Mouse (Mus musculus) adrenal gland, postnatal 36 days (tissue): ENCODE measurements around the gene Rpl21. TPM values are rescaled to one million over a fixed set of nuclear protein-coding genes. Genes with fewer than 3 reads are reported as not detected.

Experiments
- DNase-seq, 2 experiments: peaks; one replicate each; pipeline ENCODE4 v3.0.0; 2021; ENCODE audit warnings: mixed read lengths in 1 of 2
- total RNA-seq, 2 experiments: library from RNA; stranded (reverse); gene quantifications; 2 replicates each; pipeline ENCODE4 v1.2.3; 2021

Gene Rpl21
- total RNA-seq, 2 experiments from 2014 or later = 271 to 290 TPM

DNA sequence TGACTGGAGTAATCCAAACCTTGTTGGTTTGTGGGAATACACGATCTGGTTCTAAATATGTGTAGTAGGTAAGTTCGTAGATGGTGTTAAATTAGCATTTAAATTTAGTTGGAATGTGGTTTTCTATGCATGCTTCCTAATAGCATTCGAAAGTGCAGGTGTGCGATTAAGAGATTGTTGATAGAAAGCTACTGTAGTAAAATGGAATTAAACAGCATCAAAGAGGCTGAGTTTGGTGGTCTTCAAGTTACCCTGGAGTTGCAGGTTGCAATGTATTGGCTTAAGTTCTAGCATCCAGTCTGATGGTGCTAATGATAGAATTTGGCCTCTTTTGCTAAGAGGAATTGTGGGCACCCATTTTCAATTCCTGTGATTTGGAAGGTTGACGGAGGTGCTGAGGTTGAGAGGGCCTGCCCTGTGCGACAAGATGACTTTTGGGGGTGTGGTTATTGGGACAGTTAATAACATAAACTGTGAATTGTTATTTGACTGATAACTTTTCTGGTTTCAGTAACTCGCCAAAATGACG is 1.0 kb downstream of the Rpl21 start:
- DNase-seq = no peak

DNA sequence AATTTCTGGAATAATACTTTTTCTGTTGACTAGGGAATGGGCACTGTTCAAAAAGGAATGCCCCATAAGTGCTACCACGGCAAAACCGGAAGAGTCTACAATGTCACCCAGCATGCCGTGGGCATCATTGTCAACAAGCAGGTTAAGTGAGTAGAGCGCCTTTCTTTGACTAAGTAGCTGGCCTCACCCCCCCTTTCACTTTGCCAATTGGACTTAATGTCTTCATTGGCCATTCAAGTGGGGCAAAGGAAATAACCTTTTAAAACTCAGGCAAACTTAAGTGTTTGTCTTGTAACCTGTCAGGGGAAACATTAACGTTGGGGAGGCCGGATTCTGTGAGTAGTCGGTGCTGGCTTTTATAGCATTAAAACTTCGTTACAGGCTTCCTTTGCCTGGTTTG is 2.3 kb downstream of the Rpl21 start:
- DNase-seq = no peak

DNA sequence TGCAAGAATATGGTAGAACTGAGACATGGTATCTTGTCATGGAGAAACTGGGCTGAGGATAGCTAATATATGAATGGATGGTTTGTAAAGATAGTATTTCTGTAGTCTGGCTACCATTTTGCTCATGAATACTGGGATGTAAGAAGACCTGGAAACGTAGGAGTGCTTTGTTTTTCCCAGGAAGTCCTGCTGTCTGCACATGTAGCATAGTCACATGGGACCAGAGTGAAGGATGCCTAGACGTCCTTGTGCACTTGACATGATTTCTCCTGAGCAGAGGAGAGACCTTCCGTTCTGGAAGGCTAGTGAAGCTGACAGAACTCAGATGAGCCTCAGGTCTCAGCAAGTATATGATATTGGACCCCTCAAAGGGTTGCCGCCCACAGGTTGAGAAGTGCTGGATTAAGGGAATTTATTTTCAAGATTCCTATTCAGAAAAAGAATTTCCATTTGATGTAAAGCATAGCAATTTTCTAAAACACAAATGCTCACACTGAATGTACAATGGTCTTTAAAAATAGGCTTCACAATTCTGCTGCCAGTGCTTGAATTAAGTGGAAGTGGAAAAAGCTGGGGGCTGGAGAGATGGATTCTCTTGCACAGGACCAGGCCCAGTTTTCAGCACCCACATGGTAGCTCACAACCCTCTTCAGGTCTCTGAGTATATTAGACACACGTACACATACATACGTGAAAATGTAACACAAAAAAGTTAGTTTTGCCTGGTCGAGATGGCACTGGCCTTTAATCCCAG is 5.5 kb downstream of the Rpl21 start:
- DNase-seq = no peak

DNA sequence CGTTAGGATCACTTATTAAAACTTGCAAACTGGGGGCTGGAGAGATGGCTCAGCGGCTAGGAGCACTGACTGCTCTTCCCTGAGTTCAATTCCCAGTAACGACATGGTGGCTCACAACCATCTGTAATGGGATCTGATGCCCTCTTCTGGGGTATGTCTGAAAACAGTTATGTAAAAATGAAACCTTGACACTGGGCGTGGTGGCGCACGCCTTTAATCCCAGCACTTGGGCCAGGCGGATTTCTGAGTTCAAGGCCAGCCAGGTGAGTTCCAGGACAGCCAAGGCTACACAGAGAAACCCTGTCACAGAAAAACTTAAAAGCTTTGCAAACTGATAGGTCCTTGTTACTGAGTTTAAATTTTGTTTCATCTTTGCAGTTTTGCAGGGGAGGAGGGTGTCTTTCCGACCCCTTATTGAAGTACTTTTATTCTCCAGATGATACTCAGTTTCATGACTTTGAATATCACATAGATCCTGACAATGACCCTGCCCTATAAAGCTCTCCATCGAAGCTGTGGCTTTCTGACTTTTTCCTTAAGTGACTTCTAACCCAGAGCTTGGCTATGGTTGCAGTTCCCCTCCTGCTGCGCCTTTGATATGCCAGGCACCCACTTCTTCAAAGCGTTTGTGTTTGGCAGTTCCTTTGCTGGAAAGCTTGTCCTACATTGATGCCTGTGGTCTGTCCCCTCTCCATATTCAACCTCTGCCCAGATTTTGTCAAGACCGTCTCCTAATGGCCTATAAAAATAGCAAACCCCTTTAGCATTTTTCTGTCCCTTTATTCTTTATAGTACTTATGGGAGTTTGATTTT is 6.4 kb downstream of the Rpl21 start:
- DNase-seq = no peak

DNA sequence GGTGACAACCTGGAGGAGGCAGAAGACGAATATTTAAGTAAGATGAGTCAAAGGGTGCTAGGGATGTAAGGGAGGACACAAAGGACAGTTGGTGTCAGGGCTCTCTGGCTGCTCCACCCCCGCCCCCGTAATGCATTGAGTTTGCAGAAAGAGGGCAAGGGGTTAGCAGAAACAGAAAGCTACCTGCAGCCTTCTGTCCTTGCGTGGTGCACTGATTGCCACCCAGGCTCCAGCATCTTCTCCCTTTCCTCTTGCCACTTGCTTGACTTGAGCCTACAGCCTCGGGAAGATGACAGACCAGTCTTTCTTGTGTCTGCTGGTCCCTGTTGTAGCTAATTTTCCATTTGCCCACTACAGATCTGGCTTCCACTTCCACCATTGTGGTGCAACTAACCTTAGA is 7.1 kb downstream of the Rpl21 start:
- DNase-seq = no peak

DNA sequence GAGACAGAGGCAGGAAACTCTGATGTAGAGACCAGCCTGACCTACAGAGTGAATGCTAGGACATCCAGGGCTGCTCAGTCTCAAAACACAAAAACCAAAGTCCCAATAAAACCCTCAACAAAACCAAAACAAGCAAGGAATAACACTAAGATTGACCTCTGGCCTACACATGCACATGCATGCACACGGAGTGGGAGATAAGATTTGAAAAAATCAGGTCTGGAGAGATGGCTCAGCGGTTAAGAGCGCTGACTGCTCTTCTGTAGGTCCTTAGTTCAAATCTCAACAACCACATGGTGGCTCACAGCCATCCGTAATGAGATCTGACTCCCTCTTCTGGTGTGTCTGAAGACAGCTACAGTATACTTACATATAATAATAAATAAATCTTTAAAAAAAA is 7.7 kb downstream of the Rpl21 start:
- no peak for DNase-seq

DNA sequence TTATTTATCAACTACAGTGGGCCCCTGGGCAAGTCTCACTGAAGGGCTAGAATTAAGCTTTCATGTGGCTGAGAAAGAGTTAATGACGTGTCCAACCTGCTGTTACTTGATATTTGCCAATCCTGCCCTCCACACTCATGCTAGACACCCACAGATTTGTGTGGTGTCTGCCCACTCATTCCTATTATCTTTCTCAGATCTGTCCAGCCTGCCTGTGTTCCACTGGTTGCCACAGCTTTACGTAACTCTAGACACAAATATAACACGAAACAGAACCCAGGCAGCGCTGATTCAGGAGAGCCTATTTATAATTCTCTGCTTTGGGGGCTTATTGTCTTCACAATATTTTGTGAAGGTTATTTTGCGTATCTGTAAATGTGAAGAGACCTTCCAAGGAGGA is 8.6 kb downstream of the Rpl21 start:
- DNase-seq = no peak

DNA sequence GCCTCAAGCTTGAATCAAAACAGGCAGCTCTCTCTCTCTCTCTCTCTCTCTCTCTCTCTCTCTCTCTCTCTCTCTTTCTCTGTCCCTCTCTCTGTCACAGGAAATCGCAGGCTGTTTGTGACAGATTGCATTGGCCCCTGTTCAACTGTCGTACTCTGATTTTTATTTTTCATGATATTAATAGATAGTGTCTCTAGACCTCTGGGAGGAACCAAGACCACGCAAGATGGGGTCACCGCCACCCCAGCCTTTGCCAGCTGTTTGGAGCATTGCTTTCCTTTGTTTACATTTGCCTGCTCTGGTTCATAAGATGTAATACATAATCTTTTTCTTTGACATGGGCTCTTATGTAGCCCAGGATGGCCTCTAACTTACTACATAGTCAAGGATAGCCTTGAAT is 9.3 kb downstream of the Rpl21 start:
- no peak for DNase-seq

DNA sequence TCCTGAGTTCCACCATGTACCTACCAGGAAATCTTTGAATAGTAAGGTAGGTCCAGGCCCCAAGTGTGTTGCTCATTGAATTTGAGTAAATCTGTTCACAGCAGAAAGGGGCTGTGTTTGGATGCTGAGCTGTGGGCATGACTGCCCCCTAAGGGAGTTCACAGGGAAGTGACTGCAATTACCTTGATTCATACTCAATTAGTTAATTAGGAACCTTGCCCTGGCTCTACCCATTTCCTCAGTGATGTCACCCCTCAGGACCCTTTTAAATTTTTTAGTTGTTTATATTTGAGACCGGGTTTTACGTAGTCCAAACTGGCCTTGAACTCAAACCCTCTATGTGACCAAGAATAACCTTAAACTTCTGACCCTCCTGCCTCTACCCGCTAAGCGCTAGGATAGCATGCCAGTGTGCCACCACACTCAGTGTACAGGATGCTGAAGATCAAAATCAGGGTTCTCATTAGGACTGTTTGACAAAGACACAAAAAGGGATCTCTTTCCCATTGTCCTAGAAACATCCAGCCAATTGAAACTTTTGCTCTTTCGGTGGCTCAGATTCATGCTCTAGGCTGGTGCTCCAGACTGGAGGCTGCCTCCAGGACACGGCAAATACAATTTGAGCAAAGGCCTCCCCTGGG is 11.7 kb downstream of the Rpl21 start:
- DNase-seq = no peak

DNA sequence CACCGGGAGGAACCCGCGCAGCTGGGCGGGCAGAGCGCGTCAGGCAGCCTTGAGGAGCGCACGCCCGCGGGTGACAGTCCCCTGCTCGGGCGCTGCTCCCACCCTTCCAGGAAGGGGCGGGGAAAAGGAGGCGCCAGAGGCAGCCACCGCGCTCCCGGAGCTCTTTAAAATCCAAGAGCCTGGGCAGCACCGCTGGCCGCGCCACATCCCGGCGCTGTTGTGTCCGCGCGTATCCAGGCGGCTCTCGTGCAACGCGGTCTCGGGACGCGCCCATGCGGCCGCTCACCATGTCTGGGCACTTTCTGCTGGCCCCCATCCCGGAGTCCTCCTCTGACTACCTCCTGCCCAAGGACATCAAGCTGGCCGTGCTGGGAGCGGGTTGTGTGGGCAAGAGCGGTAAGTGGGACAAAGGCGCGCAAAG is 12.3 kb downstream of the Rpl21 start, which contains the start of gene Rasl11a:
Gene Rasl11a (plus strand): TSS at position 127 of the 421 bp plus-strand sequence.
- DNase-seq = peak; percentile 94

DNA sequence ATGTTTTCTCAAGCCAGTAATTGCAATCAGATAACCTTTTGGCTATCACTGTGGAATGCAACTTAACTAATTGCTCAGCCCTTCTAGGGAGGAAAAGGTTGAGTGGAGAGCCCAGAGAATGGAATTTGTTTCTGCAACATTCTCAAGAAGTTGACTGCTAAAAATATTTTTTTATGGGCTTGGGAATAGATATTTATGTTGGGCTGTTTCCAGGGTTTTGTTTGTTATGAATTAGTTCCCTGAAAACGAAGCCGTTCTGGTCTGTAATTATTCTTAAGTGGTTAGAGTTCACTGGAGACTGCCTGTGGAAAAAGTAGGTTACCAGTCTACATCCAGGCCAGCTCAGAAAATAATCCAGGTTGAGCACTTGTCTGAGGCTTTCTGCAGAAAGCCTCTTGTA is 13.8 kb downstream of the Rpl21 start:
- DNase-seq = no peak

DNA sequence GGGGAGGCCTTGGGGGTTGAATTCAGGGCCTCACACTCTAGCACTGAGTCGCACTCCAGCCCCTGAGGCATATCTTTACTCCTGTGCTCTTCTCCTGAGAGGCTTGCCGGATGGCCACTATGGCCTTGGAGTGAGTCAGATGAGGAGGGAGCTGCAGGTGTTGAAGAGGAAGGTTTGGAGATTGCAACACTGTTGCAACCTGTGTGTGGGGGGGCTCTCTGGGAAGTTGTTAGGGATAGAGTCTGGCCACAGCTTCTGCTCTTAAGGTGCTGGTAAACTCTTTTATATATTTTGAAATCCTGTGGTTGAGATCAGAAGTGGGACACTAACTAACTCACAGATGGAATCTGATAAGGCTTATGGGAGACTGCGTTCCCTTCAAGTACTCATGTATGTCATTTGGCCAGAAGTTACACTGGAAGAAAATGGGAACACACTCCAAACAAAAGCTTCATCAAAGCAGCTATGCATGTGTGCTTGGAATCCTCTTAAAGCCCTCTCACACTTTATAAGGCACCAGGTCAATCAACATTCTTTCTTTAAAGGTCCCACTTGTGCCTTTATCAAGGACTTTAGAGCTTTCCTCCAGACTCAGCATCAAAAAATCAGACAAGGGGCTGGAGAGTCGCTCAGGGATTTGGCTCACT is 16.4 kb downstream of the Rpl21 start:
- DNase-seq = no peak

DNA sequence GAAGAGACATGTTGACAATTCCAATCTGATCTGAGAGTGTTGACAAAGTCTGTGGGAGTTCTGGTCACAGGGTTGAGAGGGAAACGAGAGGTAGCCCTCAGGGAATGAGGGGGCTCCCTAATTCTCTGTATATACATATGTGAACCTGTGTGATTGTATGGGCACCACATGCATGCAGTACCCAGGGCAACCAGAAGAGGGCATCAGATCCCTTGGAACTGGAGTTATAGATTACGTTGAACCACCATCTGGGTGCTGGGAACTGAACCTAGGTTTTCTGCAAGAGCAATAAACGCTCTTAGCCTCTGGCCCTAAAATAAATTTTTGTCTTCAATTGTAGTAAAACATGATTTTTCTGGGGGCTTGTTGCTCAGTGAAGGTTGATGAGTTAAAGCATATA is 23.4 kb downstream of the Rpl21 start:
- DNase-seq = no peak

DNA sequence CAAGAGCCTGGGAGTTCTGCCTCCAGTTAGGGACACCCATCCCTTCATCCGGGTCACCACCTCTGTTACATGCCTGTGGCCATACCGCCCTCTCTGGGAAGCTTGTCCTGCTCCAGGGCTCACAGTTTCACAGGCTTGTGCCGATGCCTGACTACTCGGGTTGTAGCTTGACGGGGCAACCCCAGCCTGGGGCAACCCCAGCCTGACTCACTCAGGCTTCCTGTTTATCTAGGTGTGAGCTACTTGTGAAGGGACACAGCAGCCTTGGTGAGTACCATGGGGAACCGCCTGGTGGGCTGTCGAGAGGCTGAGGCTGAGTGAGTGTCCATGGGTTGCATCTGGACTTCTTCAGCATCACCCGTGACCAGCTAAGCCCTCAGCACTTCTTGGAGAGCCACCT is 24.9 kb downstream of the Rpl21 start:
- DNase-seq = no peak

DNA sequence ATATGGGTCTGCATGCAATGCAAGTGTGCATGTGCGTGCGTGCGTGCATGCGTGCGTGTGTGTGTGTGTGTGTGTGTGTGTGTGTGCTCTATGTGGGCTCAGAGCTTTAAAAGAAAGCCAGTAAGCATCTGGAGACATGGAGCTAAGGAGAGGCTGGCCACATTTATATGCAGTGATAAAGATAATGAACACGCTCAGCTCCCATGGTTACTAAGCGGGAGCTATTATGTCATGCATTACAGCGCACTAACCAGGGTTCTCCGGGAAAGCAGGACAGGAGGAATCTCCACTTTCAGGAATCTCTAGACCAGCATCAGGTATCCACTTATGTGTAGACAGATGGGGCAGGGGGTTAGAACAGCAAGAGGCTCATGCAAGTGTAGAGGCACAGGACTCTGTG is 26.1 kb downstream of the Rpl21 start:
- DNase-seq = no peak

DNA sequence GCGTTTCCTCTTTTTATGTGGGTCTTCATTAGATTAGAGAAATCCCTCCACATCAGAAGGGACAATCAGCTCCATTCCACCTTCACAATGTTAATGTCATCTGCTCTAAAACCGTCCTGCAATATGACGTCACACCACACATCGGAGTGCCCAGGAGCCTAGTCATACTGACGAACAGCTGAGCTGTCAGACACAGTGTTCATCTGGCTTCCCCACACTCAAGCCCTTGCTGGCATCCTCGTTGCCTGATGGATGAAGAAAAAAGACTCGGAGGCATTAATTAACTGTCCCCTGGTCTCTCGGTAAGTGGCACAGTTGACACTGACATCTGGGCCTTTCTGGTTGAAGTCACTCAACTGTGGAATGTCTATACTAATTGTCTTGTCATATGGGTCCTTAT is 26.6 kb downstream of the Rpl21 start:
- DNase-seq = no peak

DNA sequence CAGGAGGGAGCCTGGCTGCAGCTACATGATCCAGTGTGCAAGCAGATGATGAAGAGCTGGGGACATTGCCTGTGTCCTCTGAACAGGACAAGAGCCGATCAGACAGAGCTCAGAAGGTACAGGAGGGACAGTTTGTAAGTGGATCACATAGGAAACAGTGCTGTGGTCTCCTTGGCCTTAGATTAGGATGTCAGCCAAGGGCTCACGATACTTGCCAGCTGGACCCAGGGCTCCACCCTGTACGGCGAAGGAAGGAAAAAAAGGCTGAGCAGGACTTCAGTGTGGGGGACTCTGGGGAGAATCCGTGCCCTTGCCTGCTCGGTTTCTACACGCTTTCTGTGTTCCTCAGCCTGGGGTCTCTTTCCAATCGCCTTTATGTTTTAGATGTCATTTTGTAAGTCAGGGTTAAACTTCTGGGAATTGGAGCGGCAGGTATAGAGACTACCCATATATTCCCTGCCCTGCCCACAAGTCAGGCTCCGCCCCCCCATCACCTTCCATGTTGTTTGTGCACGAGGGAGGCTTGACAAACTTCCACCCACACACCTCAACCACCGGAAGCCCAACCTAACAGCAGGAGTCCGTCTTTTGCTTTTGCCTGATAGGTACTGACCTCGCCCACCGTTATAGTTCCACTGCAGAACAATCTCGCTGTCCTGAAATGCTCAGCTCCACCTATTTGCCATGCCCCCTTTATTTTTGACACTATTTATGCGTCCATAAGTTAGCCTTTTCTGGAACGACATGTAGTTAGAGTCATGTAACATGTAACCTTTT is 27.7 kb downstream of the Rpl21 start:
- no peak for DNase-seq

DNA sequence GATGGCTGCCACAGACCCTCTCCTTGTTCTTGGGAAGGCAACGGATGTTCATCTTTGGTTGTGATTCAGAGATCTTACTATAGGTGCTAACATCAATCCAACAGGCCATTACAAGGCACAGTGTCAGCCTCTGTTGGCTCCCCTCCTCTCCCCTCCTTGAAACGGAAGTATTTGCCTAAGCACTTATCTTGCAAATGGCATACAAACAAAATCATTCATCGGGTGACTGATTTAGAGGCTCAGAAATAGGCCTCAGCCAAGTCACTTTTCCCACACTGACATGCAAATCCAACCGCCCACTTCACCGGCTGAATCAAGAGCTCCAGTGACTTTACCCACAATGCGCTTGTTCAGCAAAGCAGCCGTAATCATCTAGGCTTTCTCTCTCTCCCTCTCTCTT is 28.9 kb downstream of the Rpl21 start:
- no peak for DNase-seq

DNA sequence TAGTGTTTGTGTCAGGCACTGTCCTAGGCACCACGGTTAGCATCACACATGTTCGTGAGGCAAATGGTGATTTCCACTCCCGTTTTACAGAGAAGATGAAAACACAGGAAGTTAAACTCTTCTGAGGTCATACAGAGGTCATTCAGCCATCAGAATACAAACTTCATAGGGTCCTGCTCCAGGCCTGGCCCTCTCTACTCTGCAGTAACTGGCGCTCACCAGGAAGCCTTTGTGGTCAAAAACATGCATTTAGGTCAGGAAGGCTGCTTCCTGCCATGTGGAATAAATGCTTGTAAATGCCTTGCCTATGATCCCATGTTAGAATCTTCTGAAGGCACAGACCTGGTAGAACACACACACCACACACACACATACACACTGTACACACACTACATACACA is 32.8 kb downstream of the Rpl21 start:
- no peak for DNase-seq

DNA sequence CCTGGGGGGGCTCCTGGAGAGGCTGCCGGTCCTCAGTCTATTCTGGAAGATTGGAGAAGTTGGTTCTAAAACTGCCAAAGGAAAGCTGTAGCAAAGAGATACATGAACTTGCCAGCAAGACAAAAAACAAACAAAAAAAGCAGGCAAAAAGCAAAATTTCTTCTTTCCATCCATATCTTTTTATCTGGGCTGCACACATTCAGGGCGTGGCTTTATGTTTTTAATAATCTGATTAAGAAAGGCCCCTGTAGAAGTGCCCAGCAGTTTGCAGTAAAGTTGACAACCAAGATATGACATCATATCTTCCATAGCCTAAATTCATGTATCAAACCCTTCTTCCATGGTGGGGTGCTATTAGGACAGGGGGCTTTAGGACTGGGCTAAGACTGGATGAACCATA is 33.6 kb downstream of the Rpl21 start:
- no peak for DNase-seq

DNA sequence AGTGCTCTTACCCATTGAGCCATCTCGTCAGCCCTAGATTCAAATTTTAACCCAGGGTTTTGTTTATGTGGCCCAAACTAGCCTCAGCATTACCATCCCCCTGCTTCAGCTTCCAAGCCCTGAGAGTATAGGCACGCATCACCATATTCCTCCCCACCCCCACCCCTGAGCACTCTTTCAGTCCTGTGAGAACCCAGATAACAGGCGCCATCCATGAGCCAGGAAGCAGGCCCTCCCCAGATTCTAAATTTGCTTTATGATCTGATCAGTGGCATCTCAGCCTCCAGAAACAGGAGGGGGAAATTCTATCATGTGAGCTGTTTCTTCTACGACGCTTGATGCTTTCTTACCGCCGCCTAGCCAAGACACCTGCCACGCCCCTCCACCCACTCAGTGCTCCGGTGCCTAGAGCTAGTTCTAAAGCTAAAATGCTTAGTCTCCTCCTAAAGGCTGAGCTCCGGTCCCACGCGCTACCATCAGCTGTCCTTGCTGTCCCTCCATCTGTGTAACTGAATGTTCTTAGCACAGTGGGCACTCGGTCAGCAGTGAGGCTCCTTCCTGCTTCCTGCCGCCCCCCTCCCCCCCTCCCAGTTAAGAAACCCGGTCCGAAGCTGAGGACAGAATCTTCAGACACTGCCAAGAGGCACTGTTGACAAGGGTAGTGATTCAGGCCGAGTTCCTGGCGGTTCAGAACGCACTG is 34.7 kb downstream of the Rpl21 start:
- peak; percentile 18 to 52 for DNase-seq
